Mouse (Mus musculus): Measurements from ENCODE around the gene Isoc2a. TPM values are rescaled to one million over a fixed set of nuclear protein-coding genes. Genes with fewer than 3 reads are reported as not detected.
"Not testable (repeated sequence)": the region's sequence is repeated elsewhere in the genome, so short reads cannot be mapped to it uniquely, and the experiment has no call there.

Isoc2a gene
- polyA plus RNA-seq, 1 experiment from 2014 or later = 2.3 TPM

- no peaks in the 10 kb centered on the region for H3K36me3 ChIP-seq (replicated peaks; ENCODE audit: insufficient read depth, low read length)
- peaks cover 21% of the 10 kb centered on the region for H3K4me1 ChIP-seq (ENCODE audit: insufficient read depth)
- ATAC-seq (0 out of 2 replicates have a peak, but pooled peaks have one; percentile 1), DNase-seq (no peak)
- H3K4me2 ChIP-seq (ENCODE audit: low read depth, low read length) = peak overlapping the region; percentile 84
- peak overlapping the region; percentile 69 for H3K4me3 ChIP-seq (ENCODE audit: low read depth, low read length)
- no peak for TF ChIP-seq EP300 (IDR thresholded peaks at IDR 0.05; ENCODE audit: low read depth)
- no peak for TF ChIP-seq CTCF (IDR thresholded peaks at IDR 0.05; ENCODE audit: low read depth)
- 32% methylated on average over 10 of the region's 10 CpGs for WGBS (ENCODE audit: insufficient replicate concordance)
- H3K27me3 ChIP-seq (ENCODE audit: insufficient read depth, low read length) = no peaks in the 10 kb centered on the region
- H3K9me3 ChIP-seq (ENCODE audit: low read length) = no peaks in the 10 kb centered on the region
- peak overlapping the region; percentile 83 for H3K9ac ChIP-seq (replicated peaks)
- peak overlapping the region; percentile 93 for H3K27ac ChIP-seq (ENCODE audit: low read depth)
Measured at GRCm38 (mm10) chr7:4866631-4867180, 10.2 kb upstream of the Isoc2a start.

GRCm38 (mm10) chr7:4870133-4870532 is 6.8 kb upstream of the Isoc2a start, which contains the start of gene Isoc2b:
TSS of gene Isoc2b (minus strand) at chr7:4870258.
- 57% methylated on average over 6 of the region's 6 CpGs for WGBS (ENCODE audit: insufficient replicate concordance)
- TF ChIP-seq EP300 (IDR thresholded peaks at IDR 0.05; ENCODE audit: low read depth) = no peak
- no peak for TF ChIP-seq CTCF (IDR thresholded peaks at IDR 0.05; ENCODE audit: low read depth)
- ATAC-seq = no peak
- Histone ChIP-seq H3K4me1 (ENCODE audit: insufficient read depth) (peaks cover 12% of the 10 kb centered on the region; the same call in 1 of the 2 replicates), H3K27ac (ENCODE audit: low read depth) (no peak within 1 kb of the TSS), H3K4me3 (ENCODE audit: low read depth, low read length) (no peak within 1 kb of the TSS), H3K4me2 (ENCODE audit: low read depth, low read length) (no peak within 1 kb of the TSS), H3K27me3 (ENCODE audit: insufficient read depth, low read length) (no peaks in the 10 kb centered on the region), H3K9me3 (ENCODE audit: low read length) (no peaks in the 10 kb centered on the region), H3K9ac (replicated peaks) (no peak within 1 kb of the TSS), H3K36me3 (replicated peaks; ENCODE audit: insufficient read depth, low read length) (no peaks in the 10 kb centered on the region)
- no peak for DNase-seq

GRCm38 (mm10) chr7:4877226-4877625 is 273 bp downstream of the Isoc2a start:
- peaks cover 15% of the 10 kb centered on the region for H3K4me1 ChIP-seq (ENCODE audit: insufficient read depth)
- 0 out of 2 replicates have a peak, but pooled peaks cover 3% of the 10 kb centered on the region for H3K36me3 ChIP-seq (replicated peaks; ENCODE audit: insufficient read depth, low read length)
- no peaks in the 10 kb centered on the region for H3K9me3 ChIP-seq (ENCODE audit: low read length)
- peak overlapping the region; percentile 81 for H3K27ac ChIP-seq (ENCODE audit: low read depth)
- 5% methylated on average over 11 of the region's 11 CpGs for WGBS (ENCODE audit: insufficient replicate concordance)
- no peak for DNase-seq
- ATAC-seq = peak; percentile 26
- peak overlapping the region; percentile 67 for H3K4me2 ChIP-seq (ENCODE audit: low read depth, low read length)
- peak overlapping the region; percentile 63 for H3K9ac ChIP-seq (replicated peaks)
- no peak for TF ChIP-seq EP300 (IDR thresholded peaks at IDR 0.05; ENCODE audit: low read depth)
- TF ChIP-seq CTCF (IDR thresholded peaks at IDR 0.05; ENCODE audit: low read depth) = no peak
- peak overlapping the region; percentile 47 for H3K4me3 ChIP-seq (ENCODE audit: low read depth, low read length)
- no peaks in the 10 kb centered on the region for H3K27me3 ChIP-seq (ENCODE audit: insufficient read depth, low read length)

- Histone ChIP-seq H3K4me1 (ENCODE audit: insufficient read depth) (peaks cover 15% of the 10 kb centered on the region), H3K4me2 (ENCODE audit: low read depth, low read length) (peak overlapping the region; percentile 67), H3K27me3 (ENCODE audit: insufficient read depth, low read length) (no peaks in the 10 kb centered on the region), H3K4me3 (ENCODE audit: low read depth, low read length) (peak overlapping the region; percentile 47), H3K9me3 (ENCODE audit: low read length) (no peaks in the 10 kb centered on the region), H3K36me3 (replicated peaks; ENCODE audit: insufficient read depth, low read length) (0 out of 2 replicates have a peak, but pooled peaks cover 3% of the 10 kb centered on the region), H3K27ac (ENCODE audit: low read depth) (peak overlapping the region; percentile 81), H3K9ac (replicated peaks) (peak overlapping the region; percentile 63; the same call in 1 of the 2 replicates)
- ATAC-seq = no peak
- peak; percentile 36 for DNase-seq
- TF ChIP-seq CTCF (IDR thresholded peaks at IDR 0.05; ENCODE audit: low read depth) (peak; percentile 57), EP300 (IDR thresholded peaks at IDR 0.05; ENCODE audit: low read depth) (no peak)
Measured at GRCm38 (mm10) chr7:4878186-4878585, 1.2 kb downstream of the Isoc2a start.

- H3K27me3 ChIP-seq (ENCODE audit: insufficient read depth, low read length); H3K36me3 ChIP-seq (replicated peaks; ENCODE audit: insufficient read depth, low read length); ATAC-seq; H3K4me3 ChIP-seq (ENCODE audit: low read depth, low read length); H3K9me3 ChIP-seq (ENCODE audit: low read length); H3K27ac ChIP-seq (ENCODE audit: low read depth); DNase-seq; H3K4me2 ChIP-seq (ENCODE audit: low read depth, low read length); H3K9ac ChIP-seq (replicated peaks): not testable (repeated sequence)
- WGBS (ENCODE audit: insufficient replicate concordance) = 55% methylated on average over 1 of the region's 1 CpGs
- H3K4me1 ChIP-seq (ENCODE audit: insufficient read depth) = peaks cover 15% of the 10 kb centered on the region
Measured at GRCm38 (mm10) chr7:4879036-4879435, 2.1 kb downstream of the Isoc2a start.

- Histone ChIP-seq H3K36me3 (replicated peaks; ENCODE audit: insufficient read depth, low read length) (0 out of 2 replicates have a peak, but pooled peaks cover 3% of the 10 kb centered on the region), H3K9me3 (ENCODE audit: low read length) (no peaks in the 10 kb centered on the region)
- DNase-seq = no peak
Measured at GRCm38 (mm10) chr7:4886680-4887079, 9.7 kb downstream of the Isoc2a start.

More at GRCm38 (mm10) chr7:4886680-4887079, 9.7 kb downstream of the Isoc2a start:
- ATAC-seq = no peak
- Histone ChIP-seq H3K4me2 (ENCODE audit: low read depth, low read length) (no peak overlapping the region), H3K9ac (replicated peaks) (no peak overlapping the region), H3K4me1 (ENCODE audit: insufficient read depth) (no peaks in the 10 kb centered on the region), H3K27ac (ENCODE audit: low read depth) (no peak overlapping the region), H3K4me3 (ENCODE audit: low read depth, low read length) (no peak overlapping the region), H3K27me3 (ENCODE audit: insufficient read depth, low read length) (no peaks in the 10 kb centered on the region)
- 56% methylated on average over 4 of the region's 4 CpGs for WGBS (ENCODE audit: insufficient replicate concordance)
- TF ChIP-seq CTCF (IDR thresholded peaks at IDR 0.05; ENCODE audit: low read depth) = no peak
- no peak for TF ChIP-seq EP300 (IDR thresholded peaks at IDR 0.05; ENCODE audit: low read depth)
